Mouse (Mus musculus): ENCODE results near the gene Epb41l2. TPM values are rescaled to one million over a fixed set of nuclear protein-coding genes. Genes with fewer than 3 reads are reported as not detected.

The Epb41l2 gene
- polyA plus RNA-seq, 1 experiment from 2014 or later: 23.1 TPM

Other genes with a start within 250 kb of the Epb41l2 start
- gene Akap7, start 51.9 kb upstream of the Epb41l2 start, polyA plus RNA-seq (2014; fragmentation: Nextera tagmentation; extraction: Ambion mirVana): 41.5 and 47.9 TPM in 2 replicates
- not detected in 2 replicates for gene Smlr1, start 176.5 kb downstream of the Epb41l2 start, polyA plus RNA-seq (2014; fragmentation: Nextera tagmentation; extraction: Ambion mirVana)

Data from neural tube, embryonic 14.5 days (tissue).